Mouse (Mus musculus): Measurements from ENCODE around the gene Gstcd. TPM values are rescaled to one million over a fixed set of nuclear protein-coding genes. Genes with fewer than 3 reads are reported as not detected.

Gstcd gene
- polyA plus RNA-seq, 1 experiment from 2014 or later: 6.1 TPM

DNA sequence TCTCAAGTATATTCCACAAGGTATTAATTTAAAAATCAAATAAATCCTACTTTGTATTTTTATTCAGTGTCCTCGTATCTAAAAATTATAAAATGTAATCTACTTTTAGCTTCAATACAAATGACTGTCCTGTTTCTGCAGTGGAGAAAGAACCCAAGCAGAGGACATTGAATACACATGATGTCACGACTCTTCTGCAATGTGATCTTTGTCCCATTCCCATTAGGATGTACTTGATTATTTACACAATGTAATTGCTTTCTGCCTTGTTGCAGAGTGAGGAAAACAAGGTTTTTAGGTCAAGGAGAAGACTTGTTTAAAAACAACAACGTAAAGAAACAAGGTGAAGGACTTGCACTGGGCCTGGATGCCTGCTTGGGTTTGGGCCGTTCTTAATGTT is 84.6 kb downstream of the Gstcd start:
- Histone ChIP-seq H3K27ac (replicated peaks) (no peak overlapping the region), H3K9ac (no peak overlapping the region), H3K27me3 (no peaks in the 10 kb centered on the region), H3K36me3 (peaks cover 7% of the 10 kb centered on the region; the same call in 1 of the 2 replicates), H3K4me1 (no peaks in the 10 kb centered on the region), H3K9me3 (replicated peaks) (no peaks in the 10 kb centered on the region), H3K4me3 (replicated peaks) (no peak overlapping the region), H3K4me2 (replicated peaks) (no peak overlapping the region)
- WGBS: 65% methylated on average over 4 of the region's 4 CpGs
- no peak for ATAC-seq (ENCODE audit: insufficient number of reproducible peaks, low FRiP score, low TSS enrichment, low read depth)

DNA sequence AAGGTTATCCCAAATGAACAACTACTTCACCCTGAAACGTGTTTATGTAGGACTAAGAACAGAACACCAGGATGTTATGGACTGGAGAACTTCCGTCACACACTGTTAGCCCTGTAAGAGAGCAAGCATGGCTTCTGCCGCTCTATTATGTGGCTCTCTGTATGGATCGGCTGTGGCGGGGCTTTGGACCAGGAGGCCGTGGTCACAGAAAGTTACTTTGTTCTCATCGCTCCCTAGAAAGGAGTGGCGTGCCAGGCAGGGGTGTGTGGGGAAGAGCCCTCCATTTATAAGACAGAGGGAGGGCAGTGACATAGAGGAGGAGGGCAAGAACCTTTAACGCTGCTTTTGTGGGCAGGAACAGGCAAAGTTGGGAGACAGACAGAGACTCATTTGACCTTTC is 95.5 kb downstream of the Gstcd start:
- Histone ChIP-seq H3K4me3 (replicated peaks) (no peak overlapping the region), H3K27ac (replicated peaks) (no peak overlapping the region), H3K9me3 (replicated peaks) (no peaks in the 10 kb centered on the region), H3K9ac (no peak overlapping the region), H3K4me1 (no peaks in the 10 kb centered on the region), H3K4me2 (replicated peaks) (no peak overlapping the region), H3K36me3 (peaks cover 8% of the 10 kb centered on the region; the same call in 1 of the 2 replicates), H3K27me3 (no peaks in the 10 kb centered on the region)
- WGBS: 82% methylated on average over 9 of the region's 9 CpGs
- no peak for ATAC-seq (ENCODE audit: insufficient number of reproducible peaks, low FRiP score, low TSS enrichment, low read depth)

DNA sequence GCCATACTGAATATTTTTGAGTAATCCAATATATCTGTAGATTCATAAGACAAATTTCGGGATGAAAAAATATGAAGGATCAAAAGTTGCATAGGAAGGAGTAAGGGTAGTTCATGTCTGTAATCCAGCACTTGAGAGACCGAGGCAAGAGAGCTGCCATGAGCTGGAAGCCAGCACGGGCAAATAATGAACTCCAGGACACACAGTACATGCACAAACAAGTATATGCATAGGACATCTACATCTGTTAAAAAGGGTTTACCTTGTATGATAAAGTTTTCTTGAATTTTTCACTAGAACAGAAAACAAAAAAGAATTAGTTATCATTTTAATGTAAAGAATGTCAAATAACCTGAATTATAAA is 95.9 kb downstream of the Gstcd start:
- H3K9me3 ChIP-seq (replicated peaks): no peaks in the 10 kb centered on the region
- no peak overlapping the region for H3K9ac ChIP-seq
- H3K4me1 ChIP-seq: no peaks in the 10 kb centered on the region
- H3K36me3 ChIP-seq: peaks cover 8% of the 10 kb centered on the region; the same call in 1 of the 2 replicates
- no peak overlapping the region for H3K4me2 ChIP-seq (replicated peaks)
- no peak overlapping the region for H3K4me3 ChIP-seq (replicated peaks)
- no peak for ATAC-seq (ENCODE audit: insufficient number of reproducible peaks, low FRiP score, low TSS enrichment, low read depth)
- no peak overlapping the region for H3K27ac ChIP-seq (replicated peaks)
- H3K27me3 ChIP-seq: no peaks in the 10 kb centered on the region
- WGBS: 84% methylated on average over 3 of the region's 3 CpGs

DNA sequence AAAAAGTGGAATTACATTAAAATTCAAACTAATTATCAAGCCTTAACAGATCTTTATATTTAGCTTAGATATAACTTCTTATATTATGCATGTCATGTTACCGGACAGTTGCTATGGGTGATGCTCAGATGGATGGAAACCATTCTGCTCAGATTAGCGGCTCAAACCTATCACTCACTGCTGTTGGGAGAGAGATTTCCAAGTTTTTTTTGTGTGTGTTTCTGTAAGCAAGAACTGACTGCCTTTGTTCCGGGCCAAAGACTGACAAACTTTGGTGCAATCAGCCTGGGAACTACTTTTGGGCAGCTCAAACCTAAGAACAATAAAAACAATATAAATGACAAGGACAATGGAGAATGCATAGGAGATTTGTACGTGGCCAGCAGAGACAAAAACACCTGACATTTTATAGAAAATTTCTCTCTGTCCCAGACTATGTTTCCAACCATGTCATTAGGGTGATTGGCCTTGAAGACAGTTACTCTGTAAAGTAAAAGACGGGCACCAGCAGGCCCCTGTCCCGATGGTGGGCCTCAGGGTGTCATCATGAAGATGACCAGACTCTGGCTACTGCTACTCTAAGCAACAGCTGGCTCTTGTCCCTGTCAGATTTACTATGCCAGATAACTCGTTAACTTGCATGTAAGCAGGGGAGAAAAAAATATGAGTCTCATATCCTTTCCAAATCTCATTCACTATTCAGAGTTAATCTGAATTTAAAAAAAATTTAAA is 96.5 kb downstream of the Gstcd start:
- 86% methylated on average over 7 of the region's 7 CpGs for WGBS
- no peak overlapping the region for H3K9ac ChIP-seq
- H3K4me2 ChIP-seq (replicated peaks): no peak overlapping the region
- no peaks in the 10 kb centered on the region for H3K27me3 ChIP-seq
- no peak for ATAC-seq (ENCODE audit: insufficient number of reproducible peaks, low FRiP score, low TSS enrichment, low read depth)
- no peaks in the 10 kb centered on the region for H3K9me3 ChIP-seq (replicated peaks)
- H3K4me3 ChIP-seq (replicated peaks): no peak overlapping the region
- H3K36me3 ChIP-seq: peaks cover 8% of the 10 kb centered on the region; the same call in 1 of the 2 replicates
- no peaks in the 10 kb centered on the region for H3K4me1 ChIP-seq
- H3K27ac ChIP-seq (replicated peaks): no peak overlapping the region

DNA sequence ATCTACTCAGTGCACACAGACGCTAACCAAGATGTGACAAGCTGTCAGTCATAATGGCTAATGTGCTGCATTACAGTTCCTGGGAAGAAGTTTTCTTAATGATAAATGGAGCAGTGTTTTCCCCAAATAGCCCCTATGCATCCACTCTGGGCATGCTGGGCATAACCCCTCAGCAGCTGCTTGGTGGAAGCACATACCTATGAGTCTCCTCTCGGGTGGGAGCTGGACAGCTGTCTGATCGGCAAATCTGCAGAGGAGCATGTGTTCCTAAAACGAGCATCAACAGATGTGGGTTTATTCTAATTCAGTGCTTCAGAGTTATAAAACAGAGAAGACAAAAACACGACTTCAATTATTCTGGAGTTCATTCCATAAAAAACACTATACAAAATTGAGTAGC is 105.6 kb downstream of the Gstcd start:
- H3K27ac ChIP-seq (replicated peaks): no peak overlapping the region
- WGBS: 65% methylated on average over 5 of the region's 5 CpGs

DNA sequence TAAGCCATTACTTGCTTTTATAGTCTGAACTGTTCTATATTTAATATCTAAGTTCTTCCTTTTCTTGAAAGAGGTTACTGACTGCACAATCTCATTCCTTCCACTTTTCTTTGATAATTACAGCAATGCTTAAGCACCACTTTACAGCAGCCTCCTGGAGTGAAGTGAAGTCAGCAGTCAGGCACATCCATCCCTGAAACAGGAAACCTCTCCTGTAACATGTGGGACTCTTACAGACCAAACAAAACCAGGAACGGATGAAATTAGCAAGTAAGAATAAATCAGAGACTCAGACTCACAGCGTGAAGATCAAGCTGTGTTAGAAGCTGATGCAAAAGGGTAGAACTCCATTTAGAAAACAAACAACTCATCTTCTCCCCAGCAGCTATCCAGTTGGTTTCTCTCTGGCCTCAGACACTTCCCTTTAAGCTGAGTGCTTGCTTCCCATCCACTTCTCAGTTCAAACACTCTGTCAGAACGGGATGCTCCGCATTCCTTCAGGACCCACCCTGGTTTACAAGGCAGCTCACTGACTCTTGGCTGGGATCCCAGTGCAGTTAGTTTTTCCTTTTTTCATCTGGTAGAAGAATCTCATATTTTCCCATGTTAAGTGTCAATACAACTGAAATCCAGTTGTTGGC is 107.9 kb downstream of the Gstcd start:
- 7% methylated on average over 4 of the region's 4 CpGs for WGBS
- no peak overlapping the region for H3K4me2 ChIP-seq (replicated peaks)

More for the DNA sequence above, 105.6 kb downstream of the Gstcd start:
- Histone ChIP-seq H3K9me3 (replicated peaks) (no peaks in the 10 kb centered on the region), H3K4me2 (replicated peaks) (no peak overlapping the region), H3K4me1 (peaks cover 11% of the 10 kb centered on the region), H3K9ac (no peak overlapping the region), H3K36me3 (no peaks in the 10 kb centered on the region), H3K27me3 (no peaks in the 10 kb centered on the region), H3K4me3 (replicated peaks) (no peak overlapping the region)
- ATAC-seq (ENCODE audit: insufficient number of reproducible peaks, low FRiP score, low TSS enrichment, low read depth): no peak

DNA sequence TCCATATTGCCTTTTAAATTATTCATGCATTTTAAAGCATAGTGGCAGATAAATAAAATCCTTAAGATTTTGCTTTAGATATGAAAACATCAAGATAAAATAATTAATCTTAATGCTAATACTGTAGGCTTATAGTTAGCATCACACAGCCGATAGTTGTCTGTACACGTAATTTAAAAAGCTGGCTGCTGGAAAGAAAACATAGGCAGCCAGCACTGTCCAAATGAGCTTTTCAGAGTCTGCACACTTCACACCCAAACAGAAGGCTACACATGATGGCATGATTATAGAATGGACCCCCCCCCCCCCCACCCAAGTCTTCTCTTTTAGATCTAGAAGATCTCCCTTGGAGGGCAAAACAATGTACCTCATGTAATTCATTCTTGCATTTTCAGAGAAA is 109.9 kb downstream of the Gstcd start:
- Histone ChIP-seq H3K4me3 (replicated peaks) (no peak overlapping the region), H3K9me3 (replicated peaks) (no peaks in the 10 kb centered on the region), H3K4me1 (peaks cover 11% of the 10 kb centered on the region), H3K9ac (no peak overlapping the region), H3K27ac (replicated peaks) (no peak overlapping the region), H3K4me2 (replicated peaks) (no peak overlapping the region), H3K27me3 (no peaks in the 10 kb centered on the region), H3K36me3 (no peaks in the 10 kb centered on the region; the same call in 1 of the 2 replicates)
- WGBS: 89% methylated on average over 2 of the region's 2 CpGs
- ATAC-seq (ENCODE audit: insufficient number of reproducible peaks, low FRiP score, low TSS enrichment, low read depth): no peak

More for the DNA sequence above, 107.9 kb downstream of the Gstcd start:
- peak; percentile 63 for ATAC-seq (ENCODE audit: insufficient number of reproducible peaks, low FRiP score, low TSS enrichment, low read depth)
- Histone ChIP-seq H3K9ac (no peak overlapping the region), H3K27me3 (no peaks in the 10 kb centered on the region), H3K9me3 (replicated peaks) (no peaks in the 10 kb centered on the region), H3K4me1 (peaks cover 11% of the 10 kb centered on the region), H3K4me3 (replicated peaks) (no peak overlapping the region), H3K36me3 (no peaks in the 10 kb centered on the region; the same call in 1 of the 2 replicates), H3K27ac (replicated peaks) (peak overlapping the region; percentile 72)

DNA sequence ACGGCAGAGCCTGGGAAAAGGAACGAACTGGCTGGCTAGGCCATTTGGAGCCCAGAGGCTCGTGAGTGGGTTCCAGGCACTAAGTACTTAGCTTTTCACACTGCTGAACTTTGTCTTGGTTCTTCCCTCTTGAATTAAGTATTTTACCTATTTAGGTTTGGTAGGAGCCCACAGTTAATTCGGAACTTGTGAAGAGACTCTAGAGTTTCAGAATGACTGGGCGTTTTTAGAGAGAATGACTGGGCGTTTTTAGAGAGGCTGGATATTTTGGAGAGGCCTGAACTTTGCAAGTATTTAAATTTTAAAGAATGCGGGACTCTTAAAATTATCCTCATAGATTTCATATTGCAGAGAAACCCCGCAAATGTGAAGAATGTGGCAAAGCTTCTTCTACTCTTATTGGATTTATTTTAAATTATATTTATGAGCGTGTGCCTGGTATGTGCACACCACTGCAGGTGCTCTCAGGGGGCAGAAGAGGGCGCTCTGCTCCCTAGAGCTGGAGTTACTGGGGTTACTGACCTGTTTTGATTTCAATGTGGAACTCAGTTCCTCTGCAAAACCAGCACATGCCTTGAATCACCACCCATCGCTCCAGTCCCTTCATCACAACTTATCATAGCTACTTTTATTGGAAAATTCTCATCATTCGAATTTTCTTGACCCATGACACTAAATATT is 111.9 kb downstream of the Gstcd start:
- H3K9ac ChIP-seq: no peak overlapping the region
- WGBS: 92% methylated on average over 12 of the region's 12 CpGs
- H3K4me3 ChIP-seq (replicated peaks): no peak overlapping the region
- no peak for ATAC-seq (ENCODE audit: insufficient number of reproducible peaks, low FRiP score, low TSS enrichment, low read depth)
- H3K9me3 ChIP-seq (replicated peaks): no peaks in the 10 kb centered on the region
- H3K4me2 ChIP-seq (replicated peaks): no peak overlapping the region
- H3K27me3 ChIP-seq: no peaks in the 10 kb centered on the region
- H3K27ac ChIP-seq (replicated peaks): no peak overlapping the region
- peaks cover 10% of the 10 kb centered on the region for H3K4me1 ChIP-seq
- no peaks in the 10 kb centered on the region; the same call in 1 of the 2 replicates for H3K36me3 ChIP-seq

DNA sequence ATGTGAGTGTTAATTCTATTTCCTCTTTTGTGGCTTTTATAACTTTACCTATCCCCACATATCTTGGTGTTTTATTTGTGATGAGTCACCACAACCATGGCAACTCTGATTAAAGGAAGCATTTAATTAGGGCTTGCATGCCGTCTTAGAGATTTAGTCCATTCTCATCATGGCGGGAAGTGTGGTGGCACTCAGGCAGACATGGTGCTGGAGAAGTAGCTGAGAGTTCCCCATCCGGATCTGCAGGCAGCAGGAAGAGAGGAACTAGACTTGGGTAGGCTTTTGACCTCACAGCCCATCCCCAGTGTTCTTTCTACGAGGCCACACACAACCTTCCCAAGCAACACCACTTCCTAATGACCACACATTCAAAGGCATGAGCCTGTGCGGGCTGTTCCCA is 125.6 kb downstream of the Gstcd start:
- Histone ChIP-seq H3K4me2 (replicated peaks) (no peak overlapping the region), H3K27ac (replicated peaks) (no peak overlapping the region), H3K4me3 (replicated peaks) (no peak overlapping the region), H3K9me3 (replicated peaks) (no peaks in the 10 kb centered on the region), H3K27me3 (no peaks in the 10 kb centered on the region), H3K36me3 (no peaks in the 10 kb centered on the region), H3K9ac (no peak overlapping the region), H3K4me1 (no peaks in the 10 kb centered on the region)
- ATAC-seq (ENCODE audit: insufficient number of reproducible peaks, low FRiP score, low TSS enrichment, low read depth): no peak
- 64% methylated on average over 5 of the region's 5 CpGs for WGBS

DNA sequence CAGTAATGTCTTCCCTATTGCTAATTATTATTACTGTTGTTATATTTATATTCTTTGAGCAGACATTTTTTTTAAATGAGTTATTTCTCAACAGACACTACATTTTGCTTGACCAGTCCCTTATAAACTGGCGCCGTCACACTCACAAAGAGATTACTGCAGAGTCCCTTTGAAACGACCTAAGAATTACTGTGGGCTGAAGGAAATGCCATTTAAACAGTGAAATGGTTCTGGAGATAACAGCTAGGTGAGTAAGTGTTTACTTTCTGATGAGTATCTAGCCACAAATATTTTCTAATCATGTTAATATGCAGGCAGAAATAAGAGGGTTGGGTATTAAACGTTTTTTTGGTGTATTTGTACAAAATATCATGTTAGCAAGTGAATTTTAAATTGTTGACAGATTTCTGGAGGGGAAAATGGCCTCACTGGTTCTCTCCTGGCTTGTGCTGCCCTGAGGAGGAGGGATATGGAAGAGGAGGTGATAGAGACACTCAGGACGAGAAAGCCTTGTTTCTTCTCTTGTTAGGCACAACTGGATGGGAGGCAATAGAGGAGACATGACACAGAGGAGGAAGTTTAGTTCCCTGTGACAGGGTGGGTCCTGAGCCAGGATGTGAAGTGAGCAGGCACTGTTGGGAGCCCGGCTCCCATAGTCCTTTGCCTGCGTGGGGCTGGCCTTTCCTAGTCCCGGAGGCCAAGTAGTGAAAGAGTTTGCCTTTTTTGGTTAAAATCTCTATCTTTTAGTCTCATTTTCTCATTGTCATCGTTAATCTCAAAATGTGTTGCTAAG is 126.9 kb downstream of the Gstcd start:
- ATAC-seq (ENCODE audit: insufficient number of reproducible peaks, low FRiP score, low TSS enrichment, low read depth): no peak
- H3K9me3 ChIP-seq (replicated peaks): no peaks in the 10 kb centered on the region
- WGBS: 69% methylated on average over 9 of the region's 9 CpGs
- no peak overlapping the region for H3K9ac ChIP-seq
- H3K4me2 ChIP-seq (replicated peaks): no peak overlapping the region
- no peaks in the 10 kb centered on the region for H3K4me1 ChIP-seq
- no peak overlapping the region for H3K4me3 ChIP-seq (replicated peaks)
- H3K36me3 ChIP-seq: no peaks in the 10 kb centered on the region
- no peaks in the 10 kb centered on the region for H3K27me3 ChIP-seq
- no peak overlapping the region for H3K27ac ChIP-seq (replicated peaks)

Measured in embryonic facial prominence, embryonic 15.5 days (tissue).